Mouse (Mus musculus) gastrocnemius, adult 8-10 months (tissue): Measurements from ENCODE around the gene Rnase13. TPM values are rescaled to one million over a fixed set of nuclear protein-coding genes. Genes with fewer than 3 reads are reported as not detected.

Experiments
- DNase-seq, 2 experiments: peaks; one replicate each; pipeline ENCODE4 v3.0.0; 2022; ENCODE audit warnings: low spot score in 2 of 2
- total RNA-seq, 4 experiments: library from RNA; stranded (reverse); gene quantifications; 2 replicates each; pipeline ENCODE4 v1.2.4; 2022

The Rnase13 gene
- total RNA-seq, 4 experiments from 2014 or later = not detected

GRCm38 (mm10) chr14:51884031-51884544 lies 38.5 kb downstream of the Rnase13 start:
- DNase-seq = no peak

- peak; percentile 37 to 50 for DNase-seq
Measured at GRCm38 (mm10) chr14:51883527-51884030, 39.0 kb downstream of the Rnase13 start.

- DNase-seq = no peak
Measured at GRCm38 (mm10) chr14:51877517-51877916, 45.1 kb downstream of the Rnase13 start.

GRCm38 (mm10) chr14:51871741-51872140 lies 50.8 kb downstream of the Rnase13 start:
- no peak for DNase-seq

Other genes with a start within 250 kb of the Rnase13 start
- not detected for gene Gm17079, start 227.3 kb downstream of the Rnase13 start, total RNA-seq
- gene Gm5800, start 205.6 kb downstream of the Rnase13 start, total RNA-seq = not detected
- not detected for gene Ang4, start 149.2 kb downstream of the Rnase13 start, total RNA-seq
- not detected for gene AY358078, start 122.7 kb downstream of the Rnase13 start, total RNA-seq
- gene Ear6, start 69.1 kb downstream of the Rnase13 start, total RNA-seq = not detected
- 10 to 100 TPM in 3 of 4 experiments, 1 to 10 TPM in 1; 8.6 to 14.7 (median 12.3) TPM for gene Mettl17, start 37.9 kb downstream of the Rnase13 start, total RNA-seq
- gene Slc39a2, start 29.9 kb downstream of the Rnase13 start, total RNA-seq = under 1 TPM; 0.11 to 0.48 (median 0.33) TPM
- 1,000 to 10,000 TPM; 1,880 to 2,007 (median 1,939) TPM for gene Ndrg2, start 8.6 kb downstream of the Rnase13 start, total RNA-seq
- gene Tppp2, start 4.3 kb downstream of the Rnase13 start, total RNA-seq = 1 to 10 TPM in 3 of 4 experiments, under 1 TPM in 1; 0.92 to 1.7 (median 1.7) TPM
- gene Arhgef40, start 61.9 kb upstream of the Rnase13 start, total RNA-seq = 1 to 10 TPM; 5.7 to 9.4 (median 6.2) TPM
- 1 to 10 TPM in 3 of 4 experiments, under 1 TPM in 1; 0.60 to 1.4 (median 1.2) TPM for gene Tmem253, start 92.9 kb upstream of the Rnase13 start, total RNA-seq
- 10 to 100 TPM in 3 of 4 experiments, 1 to 10 TPM in 1; 9.9 to 14.0 (median 13.0) TPM for gene Zfp219, start 98.0 kb upstream of the Rnase13 start, total RNA-seq
- gene Olfr221, start 119.7 kb upstream of the Rnase13 start, total RNA-seq = not detected
- gene Hnrnpc, start 181.3 kb upstream of the Rnase13 start, total RNA-seq = 10 to 100 TPM; 62.4 to 80.4 (median 71.9) TPM
- gene Rpgrip1, start 187.9 kb upstream of the Rnase13 start, total RNA-seq = not detected